Mouse (Mus musculus) C2C12 (cell line): ENCODE results near the gene Esp22.
"Not testable (repeated sequence)": the region's sequence is repeated elsewhere in the genome, so short reads cannot be mapped to it uniquely, and the experiment has no call there.

Experiments used
- CEBPB ChIP-seq: IDR thresholded peaks from one replicate; pipeline ENCODE4 v1.6.1; 2011; ENCODE audit warnings: low read depth, mild to moderate bottlenecking, control low read depth, moderate library complexity
- CTCF ChIP-seq: IDR thresholded peaks from one replicate; pipeline ENCODE4 v1.5.1; 2011; ENCODE audit not compliant: control insufficient read depth, insufficient read depth, insufficient read length
- FOSL1 ChIP-seq: IDR thresholded peaks from one replicate; pipeline ENCODE4 v1.8.0; 2011; ENCODE audit warnings: mild to moderate bottlenecking, low read length; ENCODE audit not compliant: poor library complexity, insufficient read depth, severe bottlenecking
- MAX ChIP-seq: IDR thresholded peaks from one replicate; pipeline ENCODE4 v1.6.1; 2011; ENCODE audit warnings: mild to moderate bottlenecking, control low read depth
- MYOD1 ChIP-seq: IDR thresholded peaks from one replicate; pipeline ENCODE4 v1.6.1; 2011; ENCODE audit warnings: low read depth; ENCODE audit not compliant: control insufficient read depth, insufficient read length
- MYOG ChIP-seq: IDR thresholded peaks from one replicate; pipeline ENCODE4 v1.6.1; 2011; ENCODE audit not compliant: control insufficient read depth, insufficient read length; ENCODE audit errors: extremely low read depth

DNA sequence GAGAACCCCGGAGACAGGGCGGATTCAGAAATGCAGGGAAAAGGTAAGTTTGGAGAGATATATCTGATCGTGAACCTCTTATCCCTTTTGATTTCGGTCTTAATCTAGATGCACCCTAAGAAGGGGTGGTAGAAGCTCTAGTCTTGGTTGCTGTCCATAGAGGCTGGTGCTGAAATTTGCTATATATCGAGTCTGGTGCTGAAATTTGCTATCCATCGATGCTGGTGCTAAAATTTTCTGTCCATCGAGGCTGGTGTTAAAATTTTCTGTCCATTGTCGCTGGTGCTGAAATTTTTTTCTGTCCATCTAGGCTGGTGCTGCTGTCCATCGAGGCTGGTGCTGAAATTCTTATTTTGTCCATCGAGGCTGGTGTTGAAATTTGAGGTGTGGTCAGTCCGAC lies 12.0 kb downstream of the Esp22 start:
- not testable (repeated sequence) for TF ChIP-seq CTCF, CEBPB, MYOD1, MYOG, MAX, FOSL1
